Mouse (Mus musculus) MN1 (cell line): ENCODE data around the gene Lhfpl4.

ENCODE experiments used
- DNase-seq: peaks from one replicate; pipeline ENCODE4 v3.0.0-alpha.2; 2016; ENCODE audit warnings: low spot score

Lhfpl4 gene

DNA sequence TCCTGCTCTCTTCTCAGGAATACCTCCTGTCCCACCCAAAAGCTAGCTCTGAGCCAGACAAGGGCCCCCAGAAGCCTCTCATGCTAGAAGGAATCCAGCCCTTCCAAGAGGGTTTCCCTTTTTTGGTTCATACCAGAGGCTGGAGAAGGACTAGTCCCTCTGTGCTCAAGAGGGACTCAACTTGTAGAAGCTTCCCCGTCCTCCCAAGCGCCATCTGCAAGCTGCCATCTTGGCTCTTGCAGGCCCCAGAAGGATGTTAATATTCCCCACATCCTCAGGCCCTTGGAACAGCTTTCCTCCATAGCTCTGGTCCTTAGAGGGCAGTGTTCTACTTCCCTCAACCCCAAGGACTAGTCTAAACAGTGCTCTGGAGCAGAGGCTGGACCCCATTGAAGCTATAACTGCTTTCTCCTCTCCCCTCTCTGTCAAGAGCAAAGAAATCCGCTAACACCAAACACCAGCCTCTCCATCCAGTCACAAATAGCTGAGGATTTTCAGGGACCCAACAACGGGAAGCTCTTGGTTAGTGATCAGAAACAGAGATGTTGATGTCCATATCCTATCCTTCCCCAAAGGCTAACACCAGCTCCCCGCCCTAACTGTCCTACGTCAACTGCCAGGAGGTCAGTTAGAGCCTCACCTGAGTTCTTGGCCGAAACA, 26.7 kb downstream of the Lhfpl4 start:
- no peak for DNase-seq

GRCm38 (mm10) chr6:113166661-113167251, 28.4 kb downstream of the Lhfpl4 start:
- peak; percentile 91 for DNase-seq

- DNase-seq = no peak
These were observed 31.7 kb downstream of the Lhfpl4 start for GRCm38 (mm10) chr6:113163513-113163912.

DNA sequence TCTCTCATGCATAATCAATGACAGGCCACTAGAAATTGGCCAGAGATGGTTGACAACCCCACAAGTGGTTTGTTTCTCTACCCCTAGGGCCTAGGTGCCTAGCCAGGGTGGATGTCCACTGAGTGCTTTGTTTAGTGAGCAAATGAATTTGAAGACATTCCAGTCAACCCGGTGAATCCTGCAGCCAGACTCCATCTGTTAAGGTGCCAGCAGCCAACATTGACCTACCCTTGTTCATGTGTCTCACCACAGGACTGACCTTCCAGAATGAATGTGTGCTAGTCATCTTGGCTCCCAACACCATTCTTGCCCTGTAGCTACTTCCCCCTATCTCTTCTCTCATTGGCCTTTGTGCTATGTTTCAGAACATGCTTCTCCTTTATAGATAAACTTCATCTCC, 33.2 kb downstream of the Lhfpl4 start:
- no peak for DNase-seq

DNA sequence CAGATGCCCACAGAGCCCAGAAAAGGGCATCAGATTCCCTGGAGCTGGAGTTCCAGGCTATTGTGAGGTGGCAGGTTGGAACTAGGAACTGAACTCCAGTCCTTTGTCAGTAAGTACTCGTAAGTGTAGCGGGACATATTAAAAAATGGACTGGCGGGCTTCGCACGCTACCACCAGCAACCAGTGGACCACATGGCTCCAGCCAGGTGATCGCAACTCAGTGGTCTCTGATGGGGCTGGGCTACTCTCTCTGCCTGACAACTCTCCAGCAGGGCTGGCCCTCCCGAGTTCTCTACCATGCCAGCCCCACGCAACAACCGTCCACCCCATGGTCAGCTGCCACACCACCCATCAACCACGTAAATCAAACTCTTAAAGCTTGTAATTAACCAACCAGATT, 35.1 kb downstream of the Lhfpl4 start:
- no peak for DNase-seq

DNA sequence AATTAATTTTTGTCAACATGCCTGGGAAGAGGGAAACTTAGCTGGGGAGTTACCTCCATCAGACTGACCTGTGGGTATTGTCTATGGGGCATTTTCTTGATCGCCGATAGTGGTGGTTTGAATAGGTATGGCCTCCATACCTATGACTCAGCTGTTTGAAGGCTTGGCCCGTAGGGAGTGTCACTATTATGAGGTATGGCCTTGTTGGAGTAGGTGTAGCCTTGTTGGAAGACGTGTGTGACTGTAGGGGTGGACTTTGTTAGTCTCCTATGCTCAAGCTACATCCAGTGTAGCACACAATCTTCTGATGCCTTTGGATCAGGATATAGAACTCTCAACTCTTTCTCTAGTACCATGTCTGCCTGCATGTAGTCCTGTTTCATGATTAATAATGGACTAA, 39.1 kb downstream of the Lhfpl4 start:
- no peak for DNase-seq

GRCm38 (mm10) chr6:113154886-113155285, 40.3 kb downstream of the Lhfpl4 start:
- no peak for DNase-seq

- no peak for DNase-seq
These were observed 41.1 kb downstream of the Lhfpl4 start for GRCm38 (mm10) chr6:113154071-113154470.

- no peak for DNase-seq
These were observed 49.9 kb downstream of the Lhfpl4 start for GRCm38 (mm10) chr6:113145249-113145648.

DNA sequence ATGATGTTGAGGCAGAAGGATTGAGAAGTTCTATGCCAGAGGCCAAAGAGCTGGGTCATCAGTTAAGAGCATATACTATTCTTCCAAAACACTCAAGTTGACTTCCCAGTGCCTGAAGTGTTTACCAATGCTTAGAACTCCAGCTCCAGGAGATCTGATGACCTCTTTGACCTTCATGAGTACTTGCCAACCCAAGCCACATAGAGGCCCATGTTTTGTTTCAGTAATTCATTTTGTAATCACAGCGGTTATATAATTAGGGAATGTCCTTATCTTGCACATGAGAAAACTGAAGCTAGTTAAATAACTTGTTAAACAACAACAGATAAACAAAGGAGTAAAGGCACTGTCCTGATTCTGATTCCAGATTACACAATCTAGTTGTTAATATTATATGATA, 50.4 kb downstream of the Lhfpl4 start:
- DNase-seq = no peak

DNA sequence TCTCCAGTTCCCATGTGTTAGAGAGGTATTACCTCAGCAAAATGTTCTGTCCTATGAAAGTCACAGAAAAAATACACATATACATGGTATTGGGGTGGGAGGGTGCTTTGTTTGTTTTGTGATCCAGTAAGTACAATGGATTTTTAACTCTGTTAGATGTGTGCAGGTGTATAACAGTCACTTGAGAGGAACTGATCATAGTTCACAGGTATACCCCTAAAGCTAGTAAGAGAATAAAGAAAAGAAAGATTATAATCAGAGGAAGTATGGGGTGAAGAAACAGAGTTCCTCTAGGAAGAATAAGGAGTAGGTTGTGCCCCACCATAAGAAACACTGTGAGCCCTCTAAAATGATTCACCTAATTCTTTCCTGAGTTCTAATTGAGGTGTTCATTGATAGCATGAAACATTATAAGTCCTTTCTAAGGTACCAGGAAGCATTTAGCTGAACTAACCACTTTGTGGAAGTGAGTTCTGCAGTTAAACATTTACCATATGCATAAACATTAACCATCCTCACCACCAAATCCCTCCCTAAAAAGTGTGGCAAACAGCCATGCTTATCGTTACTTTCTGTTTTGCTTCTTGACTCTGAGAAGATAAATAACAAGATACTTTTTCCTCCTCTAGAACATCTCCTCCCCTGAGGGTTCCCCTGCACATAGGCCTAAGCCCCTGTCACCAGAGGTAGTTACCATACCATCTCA, 53.6 kb downstream of the Lhfpl4 start:
- no peak for DNase-seq

GRCm38 (mm10) chr6:113133360-113133759, 61.8 kb downstream of the Lhfpl4 start:
- no peak for DNase-seq

DNA sequence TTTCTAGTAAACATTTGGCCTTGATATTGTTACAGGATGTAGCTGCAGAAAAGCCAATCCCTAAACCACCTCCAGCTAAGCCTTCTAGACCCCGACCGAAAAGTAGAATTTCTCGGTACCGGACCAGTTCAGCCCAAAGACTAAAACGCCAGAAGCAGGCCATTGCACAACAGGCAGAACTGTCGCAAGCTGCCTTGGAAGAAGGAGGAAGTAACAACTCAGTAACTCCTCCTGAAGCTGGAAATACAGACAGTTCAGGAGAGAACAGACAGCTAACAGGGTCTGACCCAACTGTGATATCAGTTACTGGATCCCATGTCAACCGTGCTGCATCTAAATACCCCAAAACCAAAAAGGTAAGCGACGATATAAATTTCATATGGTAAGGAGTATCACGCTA, 74.4 kb downstream of the Lhfpl4 start:
- DNase-seq = no peak
